Mouse (Mus musculus): ENCODE measurements around the gene Hdac7. TPM values are rescaled to one million over a fixed set of nuclear protein-coding genes. Genes with fewer than 3 reads are reported as not detected.

Hdac7 gene
- total and polyA plus RNA-seq, 3 experiments: 3.9 to 117 (median 20.4) TPM

- no peak for ATAC-seq (ENCODE audit: extremely low read depth, insufficient number of reproducible peaks, low FRiP score, poor library complexity, severe bottlenecking)
- no peak for TF ChIP-seq GATA1 (IDR thresholded peaks at IDR 0.05; ENCODE audit: borderline replicate concordance, low read length)
- TF ChIP-seq GATA2 (IDR thresholded peaks at IDR 0.05; ENCODE audit: borderline replicate concordance, low read depth, low read length): no peak
- TF ChIP-seq CTCF (IDR thresholded peaks at IDR 0.05; ENCODE audit: low read depth, low read length): no peak
- TF ChIP-seq POLR2AphosphoS5 (IDR thresholded peaks at IDR 0.05; ENCODE audit: insufficient replicate concordance, low read depth, low read length): no peak
- TF ChIP-seq TAL1 (conservative IDR thresholded peaks at IDR 0.05; ENCODE audit: low read depth, low read length): no peak
- H3K4me3 ChIP-seq (ENCODE audit: low read depth, low read length): no peak overlapping the region; the same call in 1 of the 2 replicates
- peaks cover 86% of the 10 kb centered on the region for H3K4me1 ChIP-seq (ENCODE audit: insufficient read depth, low read depth, low read length)
- H3K9me3 ChIP-seq (replicated peaks): peaks cover 2% of the 10 kb centered on the region
- peaks cover 92% of the 10 kb centered on the region for H3K36me3 ChIP-seq (replicated peaks)
- no peaks in the 10 kb centered on the region for H3K27me3 ChIP-seq (ENCODE audit: insufficient read depth, low read length)
- DNase-seq (ENCODE audit: low spot score): no peak
These were observed 16.9 kb downstream of the Hdac7 start for GRCm38 (mm10) chr15:97827401-97827800.

GRCm38 (mm10) chr15:97826588-97827261 is 17.6 kb downstream of the Hdac7 start:
- peaks cover 1% of the 10 kb centered on the region for H3K9me3 ChIP-seq (replicated peaks)
- H3K36me3 ChIP-seq (replicated peaks): peaks cover 92% of the 10 kb centered on the region
- no peak for ATAC-seq (ENCODE audit: extremely low read depth, insufficient number of reproducible peaks, low FRiP score, poor library complexity, severe bottlenecking)
- DNase-seq (ENCODE audit: low spot score): no peak
- peaks cover 87% of the 10 kb centered on the region for H3K4me1 ChIP-seq (ENCODE audit: insufficient read depth, low read depth, low read length)
- TF ChIP-seq GATA2 (IDR thresholded peaks at IDR 0.05; ENCODE audit: borderline replicate concordance, low read depth, low read length): no peak
- TF ChIP-seq TAL1 (conservative IDR thresholded peaks at IDR 0.05; ENCODE audit: low read depth, low read length): no peak
- TF ChIP-seq CTCF (IDR thresholded peaks at IDR 0.05; ENCODE audit: low read depth, low read length): no peak
- no peak for TF ChIP-seq GATA1 (IDR thresholded peaks at IDR 0.05; ENCODE audit: borderline replicate concordance, low read length)
- TF ChIP-seq POLR2AphosphoS5 (IDR thresholded peaks at IDR 0.05; ENCODE audit: insufficient replicate concordance, low read depth, low read length): no peak
- H3K4me3 ChIP-seq (ENCODE audit: low read depth, low read length): peak overlapping the region; percentile 71; the same call in 1 of the 2 replicates
- no peaks in the 10 kb centered on the region for H3K27me3 ChIP-seq (ENCODE audit: insufficient read depth, low read length)

- no peaks in the 10 kb centered on the region for H3K9me3 ChIP-seq (replicated peaks)
- H3K4me1 ChIP-seq (ENCODE audit: insufficient read depth, low read depth, low read length): peaks cover 92% of the 10 kb centered on the region
- TF ChIP-seq POLR2AphosphoS5 (IDR thresholded peaks at IDR 0.05; ENCODE audit: insufficient replicate concordance, low read depth, low read length): no peak
- no peak for TF ChIP-seq GATA2 (IDR thresholded peaks at IDR 0.05; ENCODE audit: borderline replicate concordance, low read depth, low read length)
- TF ChIP-seq TAL1 (conservative IDR thresholded peaks at IDR 0.05; ENCODE audit: low read depth, low read length): no peak
- no peak for TF ChIP-seq CTCF (IDR thresholded peaks at IDR 0.05; ENCODE audit: low read depth, low read length)
- no peaks in the 10 kb centered on the region for H3K27me3 ChIP-seq (ENCODE audit: insufficient read depth, low read length)
- peaks cover 90% of the 10 kb centered on the region for H3K36me3 ChIP-seq (replicated peaks)
- ATAC-seq (ENCODE audit: extremely low read depth, insufficient number of reproducible peaks, low FRiP score, poor library complexity, severe bottlenecking) (no peak), DNase-seq (ENCODE audit: low spot score) (no peak)
- peak overlapping the region; percentile 71; the same call in 1 of the 2 replicates for H3K4me3 ChIP-seq (ENCODE audit: low read depth, low read length)
These were observed 18.2 kb downstream of the Hdac7 start for GRCm38 (mm10) chr15:97825941-97826587.

- peaks cover 96% of the 10 kb centered on the region for H3K4me1 ChIP-seq (ENCODE audit: insufficient read depth, low read depth, low read length)
- H3K27me3 ChIP-seq (ENCODE audit: insufficient read depth, low read length): no peaks in the 10 kb centered on the region
- ATAC-seq (ENCODE audit: extremely low read depth, insufficient number of reproducible peaks, low FRiP score, poor library complexity, severe bottlenecking) (peak; percentile 80), DNase-seq (ENCODE audit: low spot score) (peak; percentile 90)
- peaks cover 90% of the 10 kb centered on the region for H3K36me3 ChIP-seq (replicated peaks)
- H3K9me3 ChIP-seq (replicated peaks): no peaks in the 10 kb centered on the region
- TF ChIP-seq GATA2 (IDR thresholded peaks at IDR 0.05; ENCODE audit: borderline replicate concordance, low read depth, low read length) (no peak), POLR2AphosphoS5 (IDR thresholded peaks at IDR 0.05; ENCODE audit: insufficient replicate concordance, low read depth, low read length) (no peak), TAL1 (conservative IDR thresholded peaks at IDR 0.05; ENCODE audit: low read depth, low read length) (no peak), CTCF (IDR thresholded peaks at IDR 0.05; ENCODE audit: low read depth, low read length) (no peak), GATA1 (IDR thresholded peaks at IDR 0.05; ENCODE audit: borderline replicate concordance, low read length) (no peak)
- H3K4me3 ChIP-seq (ENCODE audit: low read depth, low read length): peak overlapping the region; percentile 71
These were observed 19.0 kb downstream of the Hdac7 start for GRCm38 (mm10) chr15:97825071-97825940.

- H3K36me3 ChIP-seq (replicated peaks): peaks cover 86% of the 10 kb centered on the region
- no peaks in the 10 kb centered on the region for H3K9me3 ChIP-seq (replicated peaks)
- no peak for ATAC-seq (ENCODE audit: extremely low read depth, insufficient number of reproducible peaks, low FRiP score, poor library complexity, severe bottlenecking)
- TF ChIP-seq GATA2 (IDR thresholded peaks at IDR 0.05; ENCODE audit: borderline replicate concordance, low read depth, low read length) (no peak), GATA1 (IDR thresholded peaks at IDR 0.05; ENCODE audit: borderline replicate concordance, low read length) (no peak), CTCF (IDR thresholded peaks at IDR 0.05; ENCODE audit: low read depth, low read length) (no peak), POLR2AphosphoS5 (IDR thresholded peaks at IDR 0.05; ENCODE audit: insufficient replicate concordance, low read depth, low read length) (no peak), TAL1 (conservative IDR thresholded peaks at IDR 0.05; ENCODE audit: low read depth, low read length) (no peak)
- DNase-seq (ENCODE audit: low spot score): no peak
- no peaks in the 10 kb centered on the region for H3K27me3 ChIP-seq (ENCODE audit: insufficient read depth, low read length)
- H3K4me1 ChIP-seq (ENCODE audit: insufficient read depth, low read depth, low read length): peaks cover 92% of the 10 kb centered on the region
- H3K4me3 ChIP-seq (ENCODE audit: low read depth, low read length): no peak overlapping the region; the same call in 1 of the 2 replicates
These were observed 20.3 kb downstream of the Hdac7 start for GRCm38 (mm10) chr15:97824042-97824441.
